In the genomic region with DNA sequence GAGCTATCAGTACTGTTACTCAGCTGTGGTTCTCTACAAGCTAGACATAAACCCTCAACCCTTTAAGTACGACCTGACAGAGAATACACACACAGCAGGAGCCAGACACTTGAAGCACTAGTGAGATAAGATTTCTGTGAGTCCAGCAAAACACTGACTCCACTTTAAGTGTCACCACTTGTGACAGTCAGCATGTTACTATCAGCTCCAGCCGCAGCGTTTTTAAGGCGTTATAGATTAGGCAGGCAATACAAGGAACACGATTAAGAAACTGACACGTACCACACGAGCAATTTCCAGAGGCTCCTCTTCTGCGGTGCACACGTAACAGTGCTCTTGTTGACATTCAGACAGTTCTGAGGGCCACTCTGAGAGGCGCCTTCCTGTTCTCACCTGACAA, we compare ENCODE assay signal across 20 mouse cellular contexts. TPM values are rescaled to one million over a fixed set of nuclear protein-coding genes. Genes with fewer than 3 reads are reported as not detected.
DNase-seq lines count a peak whose midpoint lies in the region; ATAC-seq and TF ChIP-seq lines count a peak whose summit lies in the region.
"Had no signal": no experiment of that assay in that cellular context is flagged by ENCODE, and none has a peak within 500 bp of the region (broad histone marks: within the 10 kb centered on the region; RNA-seq: fewer than 3 reads in every experiment).

No protein-coding gene starts in this region.

- H3K36me3 ChIP-seq in heart, embryonic 12.5 days: peaks cover 21% of the 10 kb centered on the region
- H3K36me3 ChIP-seq in liver, embryonic 16.5 days (ENCODE audit: control insufficient read depth, insufficient read depth): peaks cover 27% of the 10 kb centered on the region

- DNase-seq in heart, postnatal 36 days: no peak
- peak; percentile 4 for DNase-seq in lung, postnatal 14 days
- DNase-seq in lung, adult 2 months: no peak
- peak; percentile 49 for DNase-seq in yolk sac, embryonic 10.5 days (ENCODE audit: low spot score)
- no peak for DNase-seq in adrenal gland, adult 2 months
- DNase-seq: cerebellum, adult 8-10 months; gastrocnemius, postnatal 36 days; kidney, adult 11 months; kidney, postnatal 36 days; layer of hippocampus, postnatal 36 days; lung, embryonic 14.5 days; spleen, adult 18-20 months had no signal

- peak; percentile 61 for ATAC-seq in heart, embryonic 12.5 days (ENCODE audit: insufficient number of reproducible peaks, low FRiP score)
- peak; percentile 94 for ATAC-seq in liver, embryonic 16.5 days (ENCODE audit: low read depth)
- no peak for ATAC-seq in cerebellum, adult (ENCODE audit: insufficient number of reproducible peaks, low FRiP score, low TSS enrichment)
- ATAC-seq: activated CD4-positive, CD25-positive, alpha-beta regulatory T cell, adult 4 months had no signal

- no peak overlapping the region for H3K27ac ChIP-seq in heart, embryonic 12.5 days (ENCODE audit: poor library complexity, severe bottlenecking)
- H3K27ac ChIP-seq in liver, embryonic 16.5 days (ENCODE audit: low read length): peak overlapping the region; percentile 82
- H3K27ac ChIP-seq: embryonic facial prominence, embryonic 15.5 days; forebrain, embryonic 12.5 days; hindbrain, embryonic 13.5 days; midbrain, embryonic 12.5 days had no signal

- H3K4me2 ChIP-seq in heart, embryonic 12.5 days: 0 out of 2 replicates have a peak overlapping the region, but pooled peaks have one; percentile 7
- H3K4me2 ChIP-seq in liver, embryonic 16.5 days (ENCODE audit: low read depth, low read length): no peak overlapping the region
- H3K4me2 ChIP-seq: embryonic facial prominence, embryonic 15.5 days; forebrain, embryonic 12.5 days; hindbrain, embryonic 13.5 days; lung, embryonic 14.5 days; midbrain, embryonic 12.5 days had no signal

- no peak for TF ChIP-seq CTCF in lung, adult 2 months (IDR thresholded peaks at IDR 0.05; ENCODE audit: insufficient read depth, low read length)

- no peak overlapping the region for H3K4me3 ChIP-seq in heart, embryonic 12.5 days
- H3K4me3 ChIP-seq in lung, adult 2 months (replicated peaks; ENCODE audit: extremely low read depth, low read depth, low read length): no peak overlapping the region
- no peak overlapping the region for H3K4me3 ChIP-seq in liver, embryonic 16.5 days (ENCODE audit: low read depth, low read length)
- H3K4me3 ChIP-seq: embryonic facial prominence, embryonic 15.5 days; forebrain, embryonic 12.5 days; hindbrain, embryonic 13.5 days; midbrain, embryonic 12.5 days had no signal

- intact Hi-C loops in heart, postnatal 36 days (cut with DNase I): no loop called here

- peaks cover 52% of the 10 kb centered on the region for H3K27me3 ChIP-seq in heart, embryonic 12.5 days (replicated peaks)
- H3K27me3 ChIP-seq in liver, embryonic 16.5 days (ENCODE audit: control insufficient read depth, insufficient read depth, low read depth, low read length): no peaks in the 10 kb centered on the region
- H3K27me3 ChIP-seq: embryonic facial prominence, embryonic 15.5 days; forebrain, embryonic 12.5 days; hindbrain, embryonic 13.5 days; midbrain, embryonic 12.5 days had no signal

- 21% methylated on average over 10 of the region's 10 CpGs for WGBS in heart, embryonic 12.5 days
- WGBS in lung, adult 2 months: 58% methylated on average over 10 of the region's 10 CpGs
- WGBS in liver, embryonic 16.5 days (ENCODE audit: insufficient replicate concordance): 58% methylated on average over 10 of the region's 10 CpGs

- no peak overlapping the region for H3K9ac ChIP-seq in heart, embryonic 12.5 days
- H3K9ac ChIP-seq in liver, embryonic 16.5 days (ENCODE audit: low read depth, low read length): no peak overlapping the region
- H3K9ac ChIP-seq: embryonic facial prominence, embryonic 15.5 days; forebrain, embryonic 12.5 days; hindbrain, embryonic 13.5 days; lung, embryonic 14.5 days; midbrain, embryonic 12.5 days had no signal

- H3K9me3 ChIP-seq in heart, embryonic 12.5 days (replicated peaks): no peaks in the 10 kb centered on the region
- H3K9me3 ChIP-seq in liver, embryonic 16.5 days (replicated peaks; ENCODE audit: control insufficient read depth, low read length): no peaks in the 10 kb centered on the region
- H3K9me3 ChIP-seq: embryonic facial prominence, embryonic 15.5 days; forebrain, embryonic 12.5 days; hindbrain, embryonic 13.5 days; midbrain, embryonic 12.5 days had no signal

- TF ChIP-seq POLR2A in lung, adult 2 months (IDR thresholded peaks at IDR 0.05; ENCODE audit: borderline replicate concordance, extremely low read depth, low read depth, low read length): no peak

- peaks cover 12% of the 10 kb centered on the region for H3K4me1 ChIP-seq in heart, embryonic 12.5 days (replicated peaks)
- peaks cover 2% of the 10 kb centered on the region for H3K4me1 ChIP-seq in lung, adult 2 months (ENCODE audit: control insufficient read depth, insufficient read depth, low read length)
- H3K4me1 ChIP-seq in liver, embryonic 16.5 days (ENCODE audit: control insufficient read depth, low read depth, low read length): peaks cover 15% of the 10 kb centered on the region
- H3K4me1 ChIP-seq: embryonic facial prominence, embryonic 15.5 days; forebrain, embryonic 12.5 days; hindbrain, embryonic 13.5 days; midbrain, embryonic 12.5 days had no signal

RNA-seq across cellular contexts. Expression of a gene that starts 37.3 kb away (rescaled TPM):
- 9.7 and 10.7 TPM in 2 replicates for polyA plus RNA-seq in heart, embryonic 12.5 days (2016; fragmentation: Nextera tagmentation; extraction: Ambion mirVana)
- 1 to 10 TPM; 8.2 to 8.6 TPM for total RNA-seq in heart, postnatal 36 days (2021)
- polyA plus RNA-seq in lung, adult 2 months (2012; rRNA removed): 11.0 and 15.7 TPM in 2 replicates
- polyA plus RNA-seq in liver, embryonic 16.5 days (2015; fragmentation: Nextera tagmentation; extraction: Ambion mirVana): 9.4 and 10.0 TPM in 2 replicates
- total RNA-seq in adrenal gland, adult 2 months (2021): 10 to 100 TPM; 54.3 to 61.7 TPM
- 18.5 and 25.2 TPM in 2 replicates for polyA plus RNA-seq in adrenal gland, adult 2 months (2012; rRNA removed)

Comparison
In these comparisons a context has a peak if more than half of its experiments do, and no peak if none do; other contexts are left out.
1. DNase-seq: peak in lung, postnatal 14 days (single experiment) and yolk sac, embryonic 10.5 days (single experiment); none in heart, postnatal 36 days (0 of 2), lung, adult 2 months (single experiment) and adrenal gland, adult 2 months (single experiment).